In the genomic region with DNA sequence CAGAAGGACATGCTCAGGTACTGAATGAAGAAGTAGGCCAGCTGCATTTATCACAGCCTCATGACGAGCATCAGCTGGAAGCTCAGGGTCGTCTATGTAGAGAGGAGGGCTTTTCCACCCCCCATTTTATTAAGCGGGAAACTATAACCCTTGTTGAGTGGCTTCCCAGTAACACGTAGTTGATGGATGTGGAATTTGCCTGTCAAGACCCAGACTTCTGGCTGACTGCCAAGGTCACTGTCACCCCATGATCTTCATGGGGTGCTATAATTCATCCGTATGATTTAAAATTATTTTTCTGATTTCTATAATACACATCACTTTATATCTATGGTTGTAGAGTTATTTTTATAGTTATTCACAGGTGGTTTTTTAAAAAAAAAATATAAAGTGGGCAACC, we compare ENCODE assay signal across 15 mouse cellular contexts.
"Had no signal": no experiment of that assay in that cellular context is flagged by ENCODE, and none has a peak within 500 bp of the region (broad histone marks: within the 10 kb centered on the region; RNA-seq: fewer than 3 reads in every experiment).

No protein-coding gene starts in this region.

- H3K27ac ChIP-seq: kidney, embryonic 15.5 days; liver, embryonic 15.5 days; macrophage; midbrain, embryonic 12.5 days; stomach, postnatal 0 days had no signal

- H3K4me3 ChIP-seq: kidney, embryonic 15.5 days; limb, embryonic 10.5 days; liver, embryonic 15.5 days; megakaryocyte, embryonic 14.5 days; midbrain, embryonic 12.5 days had no signal

- ATAC-seq: midbrain, embryonic 16.5 days had no signal

- H3K36me3 ChIP-seq: kidney, embryonic 15.5 days; limb, embryonic 10.5 days; liver, embryonic 15.5 days; midbrain, embryonic 12.5 days had no signal

- H3K9ac ChIP-seq: kidney, embryonic 15.5 days; liver, embryonic 15.5 days; midbrain, embryonic 12.5 days had no signal

- H3K9me3 ChIP-seq: kidney, embryonic 15.5 days; limb, embryonic 10.5 days; liver, embryonic 15.5 days; midbrain, embryonic 12.5 days had no signal

- H3K4me1 ChIP-seq: liver, embryonic 15.5 days; megakaryocyte, embryonic 14.5 days had no signal

- DNase-seq: kidney, adult 2 months; layer of hippocampus, adult 9-11 months; lung, adult 2 months; lung, postnatal 14 days; right cerebral cortex, postnatal 14 days; thymus, postnatal 36 days had no signal

- H3K4me2 ChIP-seq: kidney, embryonic 15.5 days; liver, embryonic 11.5 days; liver, embryonic 15.5 days; midbrain, embryonic 12.5 days had no signal

- H3K27me3 ChIP-seq: kidney, embryonic 15.5 days; liver, embryonic 15.5 days; megakaryocyte, embryonic 14.5 days; midbrain, embryonic 12.5 days had no signal
